Mouse (Mus musculus) E14TG2a.4 (cell line): ENCODE data around the gene Vstm2a.
A peak's percentile ranks its signal among the peaks of the same experiment; 100 is the strongest.

Source experiments
- H3K27me3 ChIP-seq: 2 replicates; pipeline ENCODE4 v1.6.1; 2014; ENCODE audit warnings: low read length, control low read depth; ENCODE audit not compliant: insufficient read depth
- H3K36me3 ChIP-seq: 2 replicates; pipeline ENCODE4 v1.6.1; 2014; ENCODE audit warnings: low read length, control low read depth; ENCODE audit not compliant: insufficient read depth
- H3K4me1 ChIP-seq: replicated peaks from 2 replicates; pipeline ENCODE4 v1.6.1; 2014; ENCODE audit warnings: low read depth, low read length, control low read depth
- H3K4me3 ChIP-seq: replicated peaks from 2 replicates; pipeline ENCODE4 v1.5.1; 2014; ENCODE audit warnings: mild to moderate bottlenecking, low read length
- H3K9me3 ChIP-seq: 2 replicates; pipeline ENCODE4 v1.6.1; 2014; ENCODE audit warnings: low read length, control low read depth
- CTCF ChIP-seq: conservative IDR thresholded peaks from 2 replicates; pipeline ENCODE4 v1.5.1; 2014; ENCODE audit warnings: low read length
- NANOG ChIP-seq: IDR thresholded peaks from 2 replicates; pipeline ENCODE4 v1.6.1; 2014; ENCODE audit warnings: borderline replicate concordance, low read length, mixed read lengths
- POU5F1 ChIP-seq: IDR thresholded peaks from 2 replicates; pipeline ENCODE4 v1.6.1; 2014; ENCODE audit warnings: low read length, borderline replicate concordance

Vstm2a gene

DNA sequence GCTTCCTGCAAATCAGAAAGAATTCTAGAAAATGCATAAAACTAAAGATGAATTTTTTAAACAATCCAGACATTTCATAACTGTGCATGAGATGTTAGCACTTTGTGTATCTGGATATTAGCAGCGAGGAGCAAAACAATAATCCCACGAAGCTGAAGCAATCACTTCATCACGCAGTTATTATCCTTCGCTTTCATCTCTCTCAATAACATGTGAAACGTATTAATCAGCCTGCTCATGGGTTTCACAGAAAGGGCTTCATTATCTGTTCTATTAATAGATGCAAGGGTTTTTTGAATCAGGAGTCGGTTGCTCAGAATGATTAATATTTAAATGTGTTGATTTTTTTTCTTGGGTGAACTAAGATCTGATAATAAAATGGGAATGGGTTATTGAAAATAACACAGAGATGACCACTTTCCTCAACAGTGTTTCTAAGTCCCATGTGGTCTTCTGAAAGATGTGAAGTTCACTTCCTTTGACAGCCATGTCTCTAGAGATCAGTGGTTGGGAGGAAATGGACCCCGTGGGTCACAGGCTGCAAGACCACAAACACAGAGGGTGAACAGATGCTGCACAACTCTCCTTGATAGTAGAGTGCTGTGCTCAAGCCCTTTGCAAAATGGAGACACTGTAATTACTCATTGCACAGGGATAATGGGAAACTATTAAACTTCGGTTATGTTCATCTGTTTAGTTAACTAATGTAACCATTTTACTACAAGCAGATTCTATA, 109.5 kb downstream of the Vstm2a start:
- H3K36me3 ChIP-seq: no peaks in the 10 kb centered on the region
- TF ChIP-seq NANOG (no peak), CTCF (no peak), POU5F1 (no peak)
- H3K9me3 ChIP-seq: no peaks in the 10 kb centered on the region
- no peak overlapping the region for H3K4me3 ChIP-seq
- no peaks in the 10 kb centered on the region for H3K4me1 ChIP-seq
- H3K27me3 ChIP-seq: no peaks in the 10 kb centered on the region

DNA sequence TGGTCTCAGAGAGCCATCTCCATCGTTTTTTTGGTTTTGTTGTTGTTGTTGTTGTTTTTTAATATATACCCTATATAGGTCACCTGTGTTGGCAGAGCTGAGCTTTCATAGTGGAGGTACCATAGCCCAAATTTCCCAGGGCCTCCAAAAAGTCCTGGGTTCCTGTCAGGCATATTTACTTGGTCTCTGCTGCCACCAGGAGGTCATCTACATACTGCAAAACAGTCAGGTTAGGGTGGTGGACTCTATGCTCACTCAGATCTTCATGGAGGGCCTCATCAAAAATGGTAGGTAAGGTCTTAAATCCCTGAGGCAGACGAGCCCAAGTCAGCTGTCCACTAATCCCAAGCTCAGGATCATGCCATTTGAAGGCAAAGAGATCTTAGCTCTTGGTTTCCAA, 146.1 kb downstream of the Vstm2a start:
- H3K9me3 ChIP-seq: no peaks in the 10 kb centered on the region
- no peaks in the 10 kb centered on the region for H3K27me3 ChIP-seq
- H3K36me3 ChIP-seq: no peaks in the 10 kb centered on the region
- no peak overlapping the region for H3K4me3 ChIP-seq
- TF ChIP-seq NANOG (no peak), POU5F1 (no peak), CTCF (peak; percentile 7; the same call in 1 of the 2 replicates)
- no peaks in the 10 kb centered on the region for H3K4me1 ChIP-seq

DNA sequence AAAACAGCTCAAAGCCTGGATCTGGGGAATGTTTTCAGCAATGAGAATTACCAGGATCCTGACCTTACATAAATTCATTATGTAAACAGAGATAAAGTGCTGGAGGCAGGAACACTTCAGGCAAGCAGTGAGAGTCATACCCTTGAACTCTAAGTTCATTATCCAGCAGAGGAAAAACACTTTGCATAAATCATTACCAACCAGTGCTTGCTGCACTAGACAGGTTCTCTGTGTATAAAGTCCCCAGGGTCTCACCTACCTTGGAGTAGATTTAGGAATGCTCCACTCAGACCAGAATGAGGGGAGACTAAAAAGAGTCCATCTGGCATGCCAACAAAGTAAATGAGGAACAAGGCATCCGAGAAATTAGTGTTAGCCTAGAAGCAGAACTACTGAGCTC, 154.2 kb downstream of the Vstm2a start:
- H3K36me3 ChIP-seq: no peaks in the 10 kb centered on the region
- TF ChIP-seq POU5F1 (no peak), CTCF (no peak)

DNA sequence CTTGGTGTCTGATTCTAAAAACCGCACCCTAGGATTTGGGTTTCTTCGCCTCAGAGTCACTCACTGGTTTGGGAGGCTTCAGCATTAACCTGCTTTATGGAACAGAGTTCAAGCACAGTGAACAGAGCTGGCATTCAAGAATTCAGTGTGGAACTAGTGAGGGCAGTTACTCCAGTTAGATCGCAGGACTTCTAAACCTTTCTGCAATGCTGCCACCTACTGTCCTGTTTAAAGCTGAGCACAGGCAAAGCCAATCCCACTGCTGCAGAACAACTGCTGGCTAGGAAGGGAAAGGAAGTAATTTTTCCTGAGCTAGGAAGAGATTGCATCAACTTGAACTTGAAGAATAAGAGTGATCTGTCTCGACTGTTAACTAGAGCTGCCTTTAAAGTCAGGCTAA, 155.1 kb downstream of the Vstm2a start:
- H3K4me3 ChIP-seq: no peak overlapping the region
- H3K9me3 ChIP-seq: no peaks in the 10 kb centered on the region
- H3K4me1 ChIP-seq: no peaks in the 10 kb centered on the region
- no peaks in the 10 kb centered on the region for H3K27me3 ChIP-seq
- no peaks in the 10 kb centered on the region for H3K36me3 ChIP-seq
- TF ChIP-seq POU5F1: no peak
- no peak for TF ChIP-seq NANOG
- peak; percentile 67 for TF ChIP-seq CTCF

More for the DNA sequence above, 154.2 kb downstream of the Vstm2a start:
- Histone ChIP-seq H3K4me1 (no peaks in the 10 kb centered on the region), H3K27me3 (no peaks in the 10 kb centered on the region), H3K9me3 (no peaks in the 10 kb centered on the region), H3K4me3 (no peak overlapping the region)

DNA sequence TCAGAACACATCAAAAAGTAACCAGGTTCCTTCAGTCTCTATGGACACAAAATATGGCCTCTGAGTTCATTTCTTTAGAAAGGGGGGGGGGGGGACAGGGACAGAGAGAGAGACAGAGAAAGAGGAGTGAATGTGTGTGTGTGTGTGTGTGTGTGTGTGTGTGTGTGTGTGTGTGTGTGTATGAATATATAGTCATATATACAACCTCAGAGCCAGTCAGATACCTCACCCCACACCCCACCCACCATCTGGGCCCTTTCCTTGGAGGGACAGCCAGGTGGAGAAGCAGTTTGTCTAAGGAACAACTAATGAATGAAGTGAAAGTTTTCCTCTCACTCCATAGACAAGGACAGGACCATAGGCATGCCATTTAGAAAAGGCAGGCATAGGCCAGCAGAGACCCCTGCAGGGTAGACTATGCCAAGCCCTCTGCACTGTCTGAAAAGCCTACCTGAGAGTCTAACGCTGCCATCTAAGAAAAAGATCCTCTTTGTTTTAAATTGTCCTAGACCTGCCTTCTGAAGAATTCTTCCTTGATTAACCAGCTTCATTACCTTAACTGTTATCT, 155.6 kb downstream of the Vstm2a start:
- TF ChIP-seq CTCF: no peak
- no peaks in the 10 kb centered on the region for H3K27me3 ChIP-seq

DNA sequence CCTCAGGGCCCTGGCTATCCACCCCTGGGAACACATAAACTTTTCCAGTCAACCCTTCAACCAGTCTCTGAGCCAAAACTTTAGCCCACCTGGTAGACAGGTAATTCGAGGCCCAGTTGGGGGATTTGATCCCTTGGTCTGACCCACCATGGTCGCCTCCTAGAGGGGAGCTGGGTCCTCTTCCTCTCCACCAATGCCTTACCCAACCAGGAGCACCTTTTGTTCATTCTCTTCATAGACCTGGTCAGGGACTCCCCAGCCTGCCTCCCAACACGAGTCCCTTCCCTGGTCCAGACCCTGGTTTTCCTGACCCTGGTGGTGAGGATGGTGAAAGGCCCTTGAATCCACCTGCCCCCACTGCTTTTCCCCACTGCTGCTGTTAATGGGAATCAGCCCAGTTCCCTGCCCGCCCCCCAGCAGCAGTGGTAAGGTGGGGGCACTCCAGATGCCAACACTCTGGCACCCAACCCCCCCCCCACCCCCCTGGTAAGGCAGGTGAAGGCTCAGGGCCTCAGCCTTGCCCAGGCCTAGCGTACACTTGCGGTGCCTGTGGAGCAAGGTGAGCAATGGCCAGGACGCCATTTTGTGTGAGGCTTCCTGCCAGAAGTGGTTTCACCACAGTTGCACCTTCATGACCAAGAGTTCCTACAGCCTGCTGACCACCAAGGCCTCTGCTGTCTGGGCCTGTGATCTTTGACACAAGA, 182.2 kb downstream of the Vstm2a start:
- H3K27me3 ChIP-seq: peaks cover 3% of the 10 kb centered on the region; the same call in 1 of the 2 replicates
- no peak overlapping the region for H3K4me3 ChIP-seq
- no peak for TF ChIP-seq POU5F1
- TF ChIP-seq NANOG: no peak
- TF ChIP-seq CTCF: no peak
- no peaks in the 10 kb centered on the region for H3K36me3 ChIP-seq
- no peaks in the 10 kb centered on the region for H3K4me1 ChIP-seq
- H3K9me3 ChIP-seq: no peaks in the 10 kb centered on the region

More for the DNA sequence above, 155.6 kb downstream of the Vstm2a start:
- H3K36me3 ChIP-seq: no peaks in the 10 kb centered on the region
- no peaks in the 10 kb centered on the region for H3K4me1 ChIP-seq
- H3K4me3 ChIP-seq: no peak overlapping the region
- H3K9me3 ChIP-seq: no peaks in the 10 kb centered on the region
